Mouse (Mus musculus) neutrophil, adult 59 days (primary cell): ENCODE measurements around the gene Ly6g5b. TPM values are rescaled to one million over a fixed set of nuclear protein-coding genes. Genes with fewer than 3 reads are reported as not detected.

ENCODE experiments used
- total RNA-seq, 2 experiments: library from RNA; stranded (reverse); gene quantifications; 1 replicate in 1 of 2; 2 replicates in 1 of 2; pipeline ENCODE4 v1.2.4; 2023

Gene Ly6g5b
- total RNA-seq, 2 experiments from 2014 or later: 15.2 to 16.0 TPM

Other genes starting within 250 kb of the Ly6g5b start
- 1 to 10 TPM; 2.7 to 2.8 TPM for gene Zbtb12, start 235.9 kb downstream of the Ly6g5b start, total RNA-seq
- gene Gm20547, start 233.4 kb downstream of the Ly6g5b start, total RNA-seq: not detected
- gene C2, start 217.2 kb downstream of the Ly6g5b start, total RNA-seq: 1 to 10 TPM in 1 of 2 experiments, under 1 TPM in 1; 0.22 to 1.6 TPM
- 10 to 100 TPM; 58.0 to 71.6 TPM for gene Ehmt2, start 217.0 kb downstream of the Ly6g5b start, total RNA-seq
- gene Slc44a4, start 201.0 kb downstream of the Ly6g5b start, total RNA-seq: under 1 TPM in 1 of 2 experiments, not detected in 1; 0.24 TPM
- 10 to 100 TPM; 71.5 to 75.3 TPM for gene Neu1, start 184.2 kb downstream of the Ly6g5b start, total RNA-seq
- gene Hspa1b, start 156.2 kb downstream of the Ly6g5b start, total RNA-seq: 10 to 100 TPM in 1 of 2 experiments, 1 to 10 TPM in 1; 6.4 to 28.6 TPM
- not detected for gene Gm20481, start 145.5 kb downstream of the Ly6g5b start, total RNA-seq
- gene Hspa1a, start 143.3 kb downstream of the Ly6g5b start, total RNA-seq: 10 to 100 TPM; 14.6 to 41.1 TPM
- gene Hspa1l, start 142.7 kb downstream of the Ly6g5b start, total RNA-seq: not detected
- 10 to 100 TPM; 29.9 to 39.2 TPM for gene Lsm2, start 133.6 kb downstream of the Ly6g5b start, total RNA-seq
- gene Vars, start 114.4 kb downstream of the Ly6g5b start, total RNA-seq: 10 to 100 TPM; 61.3 to 70.3 TPM
- not detected for gene Vwa7, start 98.8 kb downstream of the Ly6g5b start, total RNA-seq
- gene Sapcd1, start 87.4 kb downstream of the Ly6g5b start, total RNA-seq: under 1 TPM; 0.82 to 0.84 TPM
- 1 to 10 TPM; 6.7 to 8.8 TPM for gene Msh5, start 68.7 kb downstream of the Ly6g5b start, total RNA-seq
- gene Clic1, start 65.5 kb downstream of the Ly6g5b start, total RNA-seq: 100 to 1,000 TPM; 271 to 302 TPM
- 1 to 10 TPM; 3.4 to 4.6 TPM for gene Ddah2, start 56.4 kb downstream of the Ly6g5b start, total RNA-seq
- gene Ly6g6c, start 50.0 kb downstream of the Ly6g5b start, total RNA-seq: not detected
- gene Mpig6b, start 49.2 kb downstream of the Ly6g5b start, total RNA-seq: under 1 TPM; 0.64 to 0.93 TPM
- not detected for gene Ly6g6e, start 38.5 kb downstream of the Ly6g5b start, total RNA-seq
- not detected for gene Ly6g6d, start 37.4 kb downstream of the Ly6g5b start, total RNA-seq
- gene Ly6g6f, start 29.8 kb downstream of the Ly6g5b start, total RNA-seq: under 1 TPM; 0.31 to 0.55 TPM
- gene Abhd16a, start 26.2 kb downstream of the Ly6g5b start, total RNA-seq: 10 to 100 TPM; 48.8 to 54.6 TPM
- gene Ly6g5c, start 7.1 kb downstream of the Ly6g5b start, total RNA-seq: not detected
- 10 to 100 TPM; 25.6 to 26.4 TPM for gene Gpank1, start 6.0 kb upstream of the Ly6g5b start, total RNA-seq
- gene Csnk2b, start 6.6 kb upstream of the Ly6g5b start, total RNA-seq: 100 to 1,000 TPM; 171 to 190 TPM
- gene D17H6S53E, start 10.9 kb upstream of the Ly6g5b start, total RNA-seq: 10 to 100 TPM; 17.0 to 23.1 TPM
- gene Apom, start 16.6 kb upstream of the Ly6g5b start, total RNA-seq: not detected
- 100 to 1,000 TPM; 245 to 298 TPM for gene Bag6, start 19.8 kb upstream of the Ly6g5b start, total RNA-seq
- gene Prrc2a, start 49.5 kb upstream of the Ly6g5b start, total RNA-seq: 100 to 1,000 TPM; 187 TPM
- gene Aif1, start 60.6 kb upstream of the Ly6g5b start, total RNA-seq: 10 to 100 TPM; 15.4 to 17.4 TPM
- gene Lst1, start 73.0 kb upstream of the Ly6g5b start, total RNA-seq: 100 to 1,000 TPM; 614 to 632 TPM
- 10 to 100 TPM; 89.3 to 97.8 TPM for gene Ltb, start 79.0 kb upstream of the Ly6g5b start, total RNA-seq
- gene Tnf, start 86.6 kb upstream of the Ly6g5b start, total RNA-seq: 10 to 100 TPM; 62.5 to 72.6 TPM
- gene Lta, start 89.9 kb upstream of the Ly6g5b start, total RNA-seq: under 1 TPM in 1 of 2 experiments, not detected in 1; 0.26 TPM
- under 1 TPM in 1 of 2 experiments, not detected in 1; 0.75 TPM for gene Gm16181, start 105.4 kb upstream of the Ly6g5b start, total RNA-seq
- gene Atp6v1g2, start 118.2 kb upstream of the Ly6g5b start, total RNA-seq: 1 to 10 TPM; 2.2 to 3.4 TPM
- gene Nfkbil1, start 120.4 kb upstream of the Ly6g5b start, total RNA-seq: 10 to 100 TPM; 21.5 to 22.1 TPM
- 100 to 1,000 TPM; 206 to 207 TPM for gene Ddx39b, start 126.3 kb upstream of the Ly6g5b start, total RNA-seq
- 1,000 to 10,000 TPM; 1,338 to 1,458 TPM for gene H2-D1, start 147.3 kb upstream of the Ly6g5b start, total RNA-seq
- 1 to 10 TPM; 5.6 to 6.6 TPM for gene H2-Q1, start 205.0 kb upstream of the Ly6g5b start, total RNA-seq
- gene H2-Q2, start 226.8 kb upstream of the Ly6g5b start, total RNA-seq: 1 to 10 TPM; 6.4 to 7.1 TPM